Mouse (Mus musculus) adrenal gland, postnatal 14 days (tissue): ENCODE results near the gene Enpp3. TPM values are rescaled to one million over a fixed set of nuclear protein-coding genes. Genes with fewer than 3 reads are reported as not detected.
"Not testable (repeated sequence)": the region's sequence is repeated elsewhere in the genome, so short reads cannot be mapped to it uniquely, and the experiment has no call there.

Source experiments
- DNase-seq: peaks from one replicate; pipeline ENCODE4 v3.0.0; 2021; ENCODE audit warnings: mixed read lengths
- total RNA-seq: library from RNA; stranded (reverse); gene quantifications from 2 replicates; pipeline ENCODE4 v1.2.3, GENCODE M21; 2021

Gene Enpp3
- total RNA-seq, 1 experiment from 2014 or later = 9.4 TPM

DNA sequence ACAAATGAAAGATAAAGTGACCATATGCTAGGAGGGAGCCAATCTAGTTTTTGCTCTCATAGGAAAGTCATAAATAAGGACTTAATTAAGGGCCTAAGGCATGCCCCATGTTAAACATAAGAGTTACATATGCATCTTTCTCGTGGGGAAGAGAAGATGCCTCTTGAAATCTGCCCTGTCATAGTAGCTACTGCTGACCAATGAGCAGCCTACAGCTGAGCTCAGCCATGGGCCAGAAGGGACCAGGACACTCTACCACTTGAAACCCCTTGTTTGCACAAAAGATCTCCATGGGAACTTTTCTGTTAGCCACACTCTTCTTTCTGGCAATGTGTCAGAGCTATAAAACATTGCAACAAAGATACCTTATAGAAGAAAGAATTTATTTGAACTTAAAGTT lies 19.4 kb downstream of the Enpp3 start:
- no peak for DNase-seq

DNA sequence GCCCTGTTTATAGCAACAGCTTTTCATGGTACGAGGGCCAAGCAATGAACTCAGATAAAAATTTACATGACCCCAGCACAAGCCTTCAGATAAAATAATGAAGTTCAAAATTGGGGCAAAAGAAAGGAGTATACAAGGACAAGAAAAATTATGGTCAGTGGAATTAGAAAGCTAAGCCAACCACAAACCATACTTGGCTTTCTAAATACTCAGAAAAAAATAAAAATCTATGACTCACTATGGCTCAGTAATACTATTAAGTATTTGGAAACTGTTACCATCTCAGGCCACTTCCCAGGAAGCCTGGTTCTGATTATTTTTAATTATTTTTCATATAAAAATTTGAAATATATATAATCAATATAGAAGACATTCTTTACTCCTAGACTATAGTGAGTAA lies 19.8 kb downstream of the Enpp3 start:
- no peak for DNase-seq

- DNase-seq = no peak
These were observed 20.5 kb downstream of the Enpp3 start for GRCm38 (mm10) chr10:24821990-24822676.

- no peak for DNase-seq
These were observed 23.1 kb downstream of the Enpp3 start for GRCm38 (mm10) chr10:24819526-24819925.

- peak; percentile 8 for DNase-seq
These were observed 32.0 kb downstream of the Enpp3 start for GRCm38 (mm10) chr10:24810639-24811038.

- no peak for DNase-seq
These were observed 35.9 kb downstream of the Enpp3 start for GRCm38 (mm10) chr10:24806756-24807155.

GRCm38 (mm10) chr10:24805876-24806275 lies 36.7 kb downstream of the Enpp3 start:
- no peak for DNase-seq

GRCm38 (mm10) chr10:24805173-24805572 lies 37.5 kb downstream of the Enpp3 start:
- DNase-seq = no peak

DNA sequence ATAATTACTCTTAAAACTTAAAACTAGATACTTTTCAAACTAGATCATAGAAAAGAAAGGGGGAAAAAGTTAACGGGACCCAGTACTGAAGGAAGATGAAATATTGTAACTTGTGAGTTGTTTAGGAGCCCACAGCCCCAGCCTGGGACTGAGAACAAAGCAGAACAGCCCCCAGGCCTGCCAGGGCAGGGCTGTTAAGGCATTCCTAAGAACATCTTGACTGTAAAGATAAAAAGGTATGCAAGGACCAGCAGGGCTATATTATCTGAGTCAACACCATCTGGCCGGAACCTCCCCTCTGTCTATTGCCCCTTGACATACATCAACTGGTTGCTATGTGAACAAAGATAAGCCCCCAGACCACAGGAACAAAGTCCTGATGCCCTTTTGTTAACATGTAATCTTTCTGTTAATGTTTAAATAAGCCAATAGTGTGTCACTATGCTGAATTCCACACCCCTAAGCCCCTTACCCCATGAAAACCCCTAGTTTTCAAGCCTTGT lies 39.8 kb downstream of the Enpp3 start:
- DNase-seq = not testable (repeated sequence)

GRCm38 (mm10) chr10:24801796-24802195 lies 40.8 kb downstream of the Enpp3 start:
- no peak for DNase-seq

GRCm38 (mm10) chr10:24797246-24797645 lies 45.4 kb downstream of the Enpp3 start:
- peak; percentile 79 for DNase-seq

DNA sequence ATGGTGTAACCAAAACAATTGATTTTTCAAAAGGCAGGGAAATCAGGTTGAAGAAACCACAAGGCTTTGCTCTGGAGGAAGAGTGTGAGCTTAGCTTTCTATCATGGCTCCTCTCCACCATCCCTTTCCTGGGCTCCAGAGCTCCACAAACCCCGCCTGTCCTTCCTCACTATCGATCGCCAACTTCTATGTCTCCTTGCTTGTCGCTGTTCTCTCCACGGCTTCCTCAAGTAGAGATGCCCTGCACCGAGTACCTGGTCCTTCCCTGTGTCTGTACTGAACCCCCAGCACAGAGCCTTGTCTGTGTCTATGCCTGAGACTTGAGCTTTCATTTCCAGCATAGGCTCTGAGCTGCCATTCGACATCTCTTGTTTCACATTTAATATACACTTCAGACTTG lies 49.9 kb downstream of the Enpp3 start:
- DNase-seq = no peak

DNA sequence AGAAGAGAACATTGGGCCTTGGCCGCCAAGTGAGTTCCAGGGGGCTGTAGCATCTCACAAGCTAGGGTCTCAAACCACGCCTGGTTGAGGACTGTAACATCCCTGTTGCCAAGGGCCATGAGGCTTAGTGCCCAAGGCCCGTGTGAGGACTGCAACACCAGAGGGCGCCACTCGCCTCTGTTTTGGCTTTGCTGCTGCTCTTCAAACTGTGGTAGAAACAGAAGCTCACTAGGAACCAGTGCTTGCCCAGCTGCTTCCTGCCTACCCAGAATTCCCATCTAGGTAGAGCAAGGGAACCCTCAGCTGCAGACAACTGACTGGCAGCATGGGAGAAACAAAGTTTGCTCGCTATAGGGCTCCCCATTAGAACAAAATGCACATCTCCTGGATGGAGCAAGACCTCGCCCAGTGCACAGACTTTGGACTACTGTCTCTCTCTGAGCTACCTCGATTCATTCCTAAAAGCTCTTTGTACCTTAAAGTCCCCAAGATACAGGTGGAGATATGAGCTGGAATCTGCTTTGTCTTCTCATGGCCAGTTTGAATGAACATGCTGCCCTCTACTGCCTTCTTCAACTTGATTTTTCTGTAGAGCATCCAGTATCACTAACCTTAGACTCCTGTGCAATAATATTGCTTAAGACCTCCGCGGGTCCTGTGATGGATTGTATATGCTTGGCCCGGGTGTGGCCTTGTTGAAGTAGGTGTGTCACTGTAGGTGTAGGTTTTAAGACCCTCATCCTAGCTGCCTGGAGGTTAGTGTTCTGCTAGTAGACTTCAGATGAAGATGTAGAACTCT lies 52.7 kb downstream of the Enpp3 start:
- peak; percentile 69 for DNase-seq

DNA sequence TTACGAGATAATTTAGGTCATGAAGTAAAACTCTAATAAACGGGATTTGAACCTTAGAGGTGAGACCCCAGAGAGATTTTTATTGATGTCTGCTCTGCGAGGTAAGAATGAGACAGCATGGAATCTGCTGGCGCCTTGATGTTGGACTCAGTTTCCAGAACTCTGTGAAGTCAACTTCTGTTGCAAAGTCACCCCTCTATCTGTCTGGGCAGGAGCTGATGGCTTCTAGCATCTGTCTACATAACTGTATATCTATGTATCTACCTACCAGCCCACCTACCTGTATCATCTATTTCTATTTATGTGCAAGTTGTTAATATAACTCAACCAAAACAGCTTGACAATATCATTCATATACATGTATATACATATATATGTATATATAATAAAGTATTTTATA lies 57.3 kb downstream of the Enpp3 start:
- no peak for DNase-seq

- DNase-seq = no peak
These were observed 57.9 kb downstream of the Enpp3 start for GRCm38 (mm10) chr10:24784624-24785276.

DNA sequence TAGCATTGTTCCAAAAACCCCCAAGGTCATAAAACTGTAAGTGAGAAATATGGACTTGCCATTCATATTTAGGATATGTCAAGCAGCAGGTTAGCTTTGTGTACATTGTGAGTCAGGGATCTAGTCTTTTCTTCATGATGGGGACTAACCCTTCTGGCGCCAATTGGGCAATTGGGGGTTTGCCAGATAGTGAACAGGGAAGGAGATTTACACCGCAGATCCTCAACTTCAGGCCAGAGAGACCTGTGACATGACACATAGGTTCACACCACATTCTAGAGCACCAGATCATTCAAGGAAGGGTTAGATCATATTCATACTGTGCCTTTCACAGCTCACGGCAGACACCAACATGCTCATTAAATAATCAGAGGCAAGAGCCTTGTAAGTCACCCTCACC lies 58.7 kb downstream of the Enpp3 start:
- no peak for DNase-seq

DNA sequence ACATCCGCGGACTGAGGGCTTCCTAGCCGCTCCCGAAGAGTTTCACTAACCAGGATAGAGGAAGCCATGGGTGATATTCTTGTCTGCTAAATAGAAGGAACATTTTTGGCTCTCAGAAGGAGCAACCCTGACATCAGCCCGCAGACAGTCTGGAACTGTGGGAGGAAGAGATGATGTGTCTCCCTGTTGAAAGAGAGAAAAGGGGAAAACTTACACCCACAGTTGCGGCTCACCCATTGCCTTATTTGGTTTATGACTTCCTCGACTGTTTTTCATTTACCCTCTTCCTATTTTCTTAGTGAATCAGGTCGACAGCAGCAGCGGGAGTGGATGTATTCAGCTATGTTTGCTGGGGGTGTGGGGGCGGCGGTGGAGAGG lies 64.0 kb downstream of the Enpp3 start:
- no peak for DNase-seq

GRCm38 (mm10) chr10:24777916-24778642 lies 64.5 kb downstream of the Enpp3 start:
- DNase-seq = peak; percentile 11

DNA sequence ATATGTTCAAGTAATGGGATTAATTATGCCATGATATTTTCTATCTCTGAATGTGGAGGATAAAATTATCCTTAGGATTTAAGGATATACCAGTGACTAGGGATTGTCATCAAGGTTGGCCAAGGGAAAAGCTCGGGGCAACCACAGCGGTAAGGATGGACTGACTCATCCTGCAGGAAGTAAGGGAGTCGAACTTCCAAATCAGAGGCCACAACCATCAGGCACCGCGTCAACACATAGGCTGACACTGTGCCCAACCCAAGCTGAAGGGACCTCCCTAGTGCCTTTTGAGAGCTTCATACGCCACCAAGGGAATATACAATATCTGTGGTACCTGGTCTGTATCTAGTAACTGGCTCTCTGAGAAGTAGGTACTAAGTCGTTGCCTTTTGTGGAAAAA lies 73.1 kb downstream of the Enpp3 start:
- DNase-seq = no peak

GRCm38 (mm10) chr10:24767695-24768094 lies 74.9 kb downstream of the Enpp3 start:
- no peak for DNase-seq

GRCm38 (mm10) chr10:24766061-24766460 lies 76.6 kb downstream of the Enpp3 start:
- no peak for DNase-seq

- no peak for DNase-seq
These were observed 77.4 kb downstream of the Enpp3 start for GRCm38 (mm10) chr10:24765151-24765755.
